Mouse (Mus musculus) heart, embryonic 16.5 days (tissue): ENCODE measurements at regions not wholly inside any gene's neighbourhood (a gene's known extent, or its start where the extent isn't known, plus 50 kb on each side); places are given as distances from the start of the nearest gene placed in this dataset.
A peak's percentile ranks its signal among the peaks of the same experiment; 100 is the strongest.
"Not testable (repeated sequence)": the region's sequence is repeated elsewhere in the genome, so short reads cannot be mapped to it uniquely, and the experiment has no call there.

Experiments used
- ATAC-seq: fragments of 200-750 bp; cut with Nextera tagmentation; replicated peaks from 2 replicates; pipeline ENCODE4 v1.8.0; 2017; ENCODE audit warnings: moderate number of reproducible peaks; ENCODE audit not compliant: insufficient read depth, low FRiP score; ENCODE audit errors: extremely low read depth
- H3K27ac ChIP-seq: fragments of 300-500 bp; sonication (generic); 2 replicates; pipeline ENCODE4 v1.5.1; 2014; ENCODE audit warnings: mild to moderate bottlenecking, low read length, control low read depth, moderate library complexity
- H3K27me3 ChIP-seq: fragments of 300-500 bp; sonication (generic); 2 replicates; pipeline ENCODE4 v1.6.1; 2014; ENCODE audit warnings: low read length, mixed read lengths; ENCODE audit not compliant: control insufficient read depth, insufficient read depth
- H3K36me3 ChIP-seq: fragments of 300-500 bp; sonication (generic); 2 replicates; pipeline ENCODE4 v1.6.1; 2014; ENCODE audit not compliant: control insufficient read depth, insufficient read depth
- H3K4me1 ChIP-seq: fragments of 300-500 bp; sonication (generic); 2 replicates; pipeline ENCODE4 v1.6.1; 2014; ENCODE audit warnings: low read length, mixed read lengths; ENCODE audit not compliant: control insufficient read depth, insufficient read depth
- H3K4me2 ChIP-seq: fragments of 300-500 bp; sonication (generic); 2 replicates; pipeline ENCODE4 v1.6.1; 2014; ENCODE audit warnings: low read depth, mild to moderate bottlenecking, control low read depth, low read length
- H3K4me3 ChIP-seq: fragments of 300-500 bp; sonication (generic); 2 replicates; pipeline ENCODE4 v1.5.1; 2014; ENCODE audit warnings: mild to moderate bottlenecking, control low read depth, low read length
- H3K9ac ChIP-seq: fragments of 300-500 bp; sonication (generic); 2 replicates; pipeline ENCODE4 v1.6.1; 2014; ENCODE audit warnings: low read length, control low read depth
- H3K9me3 ChIP-seq: fragments of 300-500 bp; sonication (generic); replicated peaks from 2 replicates; pipeline ENCODE4 v1.6.1; 2016; ENCODE audit warnings: low read length; ENCODE audit not compliant: control insufficient read depth
- WGBS: fragments of 180-500 bp; shearing (Covaris S2); extraction: QIAGEN DNeasy Blood & Tissue Kit; methylation state at CpG from one replicate; pipeline ENCODE4 v1.1.7; 2014; 5-methylcytosine and 5-hydroxymethylcytosine counted together

DNA sequence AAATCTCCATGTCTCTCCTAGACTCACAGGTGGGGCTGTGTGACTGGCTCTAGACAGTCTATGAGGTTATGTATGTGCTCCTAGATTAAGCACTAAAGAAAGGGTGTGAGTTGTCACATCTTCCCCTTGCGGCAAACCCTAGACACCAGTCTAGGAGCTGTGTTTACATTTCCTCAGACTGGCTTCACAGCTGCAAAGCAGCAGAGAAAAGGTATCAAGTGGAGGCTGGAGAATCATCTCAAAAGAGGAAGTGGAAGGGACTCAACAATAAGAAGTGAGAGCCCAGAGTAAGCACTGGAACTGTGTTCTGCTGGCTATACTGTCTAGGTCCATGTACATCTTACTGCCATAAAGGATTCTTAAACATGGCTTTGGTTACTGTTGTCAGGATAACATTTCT, 68.1 kb upstream of the Cdk6 start:
- H3K27me3 ChIP-seq, H3K9me3 ChIP-seq, H3K9ac ChIP-seq, H3K27ac ChIP-seq, H3K36me3 ChIP-seq, ATAC-seq, H3K4me3 ChIP-seq, H3K4me2 ChIP-seq: not testable (repeated sequence)
- 52% methylated on average over 1 of the region's 1 CpGs for WGBS
- H3K4me1 ChIP-seq = peaks cover 10% of the 10 kb centered on the region

DNA sequence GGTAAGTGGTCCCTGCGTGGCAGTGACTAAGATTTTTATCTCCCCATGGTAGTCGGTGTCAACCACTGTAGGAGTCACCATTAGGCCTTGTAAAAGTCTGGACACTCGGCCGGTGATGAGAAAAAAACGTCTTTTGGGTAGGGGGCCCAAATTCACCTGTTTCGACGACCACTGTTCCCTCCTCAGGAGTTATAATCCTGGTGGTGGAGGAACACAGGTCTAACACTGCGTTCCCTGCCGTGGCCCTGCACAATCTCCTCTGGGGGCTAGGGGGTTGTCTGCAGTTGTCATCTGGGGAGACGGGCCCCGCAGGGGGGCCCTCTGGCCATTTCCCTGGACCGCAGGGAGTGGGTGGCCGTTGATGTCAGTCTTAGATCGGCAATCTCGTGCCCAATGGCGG, 64.0 kb upstream of the Cdk6 start:
- H3K4me1 ChIP-seq, ATAC-seq, H3K9ac ChIP-seq, H3K4me2 ChIP-seq, H3K36me3 ChIP-seq, H3K9me3 ChIP-seq, H3K27me3 ChIP-seq, H3K4me3 ChIP-seq, H3K27ac ChIP-seq: not testable (repeated sequence)
- 87% methylated on average over 16 of the region's 16 CpGs for WGBS

DNA sequence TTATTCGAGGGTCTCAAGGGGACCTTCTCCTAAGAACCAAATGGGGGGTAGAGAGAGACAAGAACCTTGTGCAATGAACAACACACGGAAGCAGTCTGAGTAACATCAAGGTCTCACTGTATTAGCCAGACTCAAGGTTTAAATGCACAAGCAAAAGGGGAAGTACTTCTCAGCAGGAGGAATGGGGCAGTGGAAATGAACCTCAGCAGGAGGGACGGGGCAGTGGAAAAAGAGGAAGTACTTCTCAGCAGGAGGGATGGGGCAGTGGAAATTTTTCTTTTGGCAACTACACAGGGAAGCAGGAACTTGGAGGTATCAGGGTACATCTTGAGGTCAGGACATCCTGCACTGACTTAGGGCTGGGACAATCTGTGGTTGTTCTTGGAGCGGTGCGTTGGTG, 62.3 kb upstream of the Cdk6 start:
- not testable (repeated sequence) for H3K4me1 ChIP-seq, ATAC-seq, H3K27me3 ChIP-seq, H3K9me3 ChIP-seq, H3K9ac ChIP-seq, H3K27ac ChIP-seq, H3K4me3 ChIP-seq, H3K4me2 ChIP-seq, H3K36me3 ChIP-seq
- 87% methylated on average over 5 of the region's 5 CpGs for WGBS

DNA sequence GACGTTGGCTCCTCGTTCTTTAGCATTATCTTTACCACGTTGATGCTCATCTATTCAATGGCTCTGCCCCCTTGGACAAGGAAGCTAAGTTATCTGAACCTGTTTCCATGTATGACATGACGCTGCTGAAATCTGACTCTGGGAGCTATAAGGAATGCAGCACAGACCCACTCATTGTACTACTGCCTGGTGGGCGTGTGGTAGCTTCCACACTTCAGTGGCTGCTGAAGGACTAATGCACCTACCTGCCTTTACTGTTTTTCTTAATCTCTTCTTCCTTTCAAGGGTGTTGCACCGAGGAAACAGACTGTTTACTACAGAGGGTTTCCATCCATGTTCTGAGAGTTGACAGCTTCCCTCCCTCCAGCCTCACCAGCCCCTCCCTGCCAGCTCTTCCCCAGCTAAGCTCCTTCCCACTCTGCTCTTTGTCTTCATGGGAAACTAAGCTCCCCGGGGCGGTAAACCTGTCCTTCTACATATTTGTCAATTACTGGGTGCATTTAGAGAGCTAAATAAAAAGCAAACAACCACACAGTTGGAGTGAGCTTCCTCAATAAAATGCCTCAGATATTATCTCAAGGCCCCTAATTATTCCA, 59.3 kb upstream of the Cdk6 start:
- H3K4me2 ChIP-seq, H3K27ac ChIP-seq, H3K4me1 ChIP-seq, H3K27me3 ChIP-seq, H3K9me3 ChIP-seq, H3K36me3 ChIP-seq, ATAC-seq, H3K4me3 ChIP-seq, H3K9ac ChIP-seq: not testable (repeated sequence)
- WGBS = 57% methylated on average over 8 of the region's 8 CpGs

DNA sequence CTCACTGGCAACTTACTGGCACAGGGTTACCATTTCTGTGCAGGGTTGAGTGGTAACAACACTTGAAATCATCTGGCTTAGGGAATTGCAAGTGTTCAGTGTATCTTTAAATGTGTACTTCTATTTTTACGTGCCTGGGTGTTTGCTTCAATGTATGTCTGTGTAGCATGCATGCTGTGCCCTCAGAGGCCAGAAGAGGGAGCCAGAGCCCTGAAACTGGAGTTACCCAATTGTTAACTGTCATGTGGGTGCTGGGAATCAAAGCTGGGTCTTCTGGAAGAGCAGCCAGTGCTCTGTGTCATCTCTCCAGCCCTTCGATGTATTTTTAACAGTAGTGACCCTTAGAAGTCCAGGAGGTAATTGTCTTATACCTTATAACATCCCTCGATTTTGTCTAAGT, 58.2 kb upstream of the Cdk6 start:
- no peaks in the 10 kb centered on the region for H3K4me1 ChIP-seq
- no peak overlapping the region for H3K4me3 ChIP-seq
- no peaks in the 10 kb centered on the region for H3K36me3 ChIP-seq
- H3K9ac ChIP-seq = no peak overlapping the region
- 90% methylated on average over 3 of the region's 3 CpGs for WGBS
- ATAC-seq = no peak
- H3K4me2 ChIP-seq = no peak overlapping the region
- H3K9me3 ChIP-seq = peaks cover 5% of the 10 kb centered on the region
- H3K27ac ChIP-seq = no peak overlapping the region
- no peaks in the 10 kb centered on the region for H3K27me3 ChIP-seq

DNA sequence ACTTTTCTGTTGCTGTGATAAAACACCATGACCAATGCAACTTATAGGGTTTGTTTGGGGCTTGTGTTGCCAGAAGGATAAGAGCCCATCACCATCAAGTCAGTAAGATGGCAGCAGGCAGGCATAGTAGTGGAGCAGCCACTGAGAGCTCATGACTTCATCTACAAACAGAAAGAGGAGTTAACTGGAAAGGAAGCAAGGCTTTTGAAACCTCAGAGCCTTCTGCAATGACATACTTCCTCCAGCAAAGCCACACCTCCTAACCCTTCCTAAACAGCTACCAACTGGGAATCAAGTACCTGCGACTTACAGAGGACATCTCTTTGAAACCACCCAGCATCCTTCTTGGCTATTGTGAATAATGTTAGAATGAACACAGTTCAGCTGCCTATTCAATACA, 57.0 kb upstream of the Cdk6 start:
- not testable (repeated sequence) for H3K4me3 ChIP-seq, H3K4me1 ChIP-seq, H3K27ac ChIP-seq, ATAC-seq, H3K9ac ChIP-seq, H3K36me3 ChIP-seq, H3K4me2 ChIP-seq, H3K9me3 ChIP-seq, H3K27me3 ChIP-seq
- 94% methylated on average over 1 of the region's 1 CpGs for WGBS

DNA sequence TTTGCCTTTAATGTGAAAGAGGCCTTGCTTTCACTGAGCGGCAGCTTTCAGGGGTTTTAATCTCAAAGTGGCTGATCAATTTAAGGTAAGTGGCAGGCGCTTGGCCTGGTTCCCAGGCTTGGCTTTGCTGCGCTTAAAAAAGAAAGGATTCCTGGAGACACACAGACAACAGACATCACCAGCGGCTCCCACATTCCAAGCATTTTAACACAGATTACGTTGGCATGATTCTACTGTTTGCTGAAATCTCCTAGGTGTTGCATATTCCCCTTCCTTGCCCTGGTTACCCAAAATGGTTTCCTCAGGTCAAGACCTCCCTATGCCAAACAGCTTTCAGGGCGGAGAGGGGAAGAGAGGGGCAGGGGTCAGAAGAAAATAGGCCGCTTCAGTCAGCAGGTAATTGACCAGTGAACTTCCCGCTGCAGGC, 51.3 kb upstream of the Cdk6 start:
- 18% methylated on average over 8 of the region's 8 CpGs for WGBS
- not testable (repeated sequence) for H3K4me3 ChIP-seq, H3K9ac ChIP-seq, H3K4me1 ChIP-seq, H3K27me3 ChIP-seq, H3K9me3 ChIP-seq, H3K36me3 ChIP-seq
- peak; percentile 79 for ATAC-seq
- H3K27ac ChIP-seq = peak overlapping the region; percentile 67
- H3K4me2 ChIP-seq = peak overlapping the region; percentile 40
